Mouse (Mus musculus): ENCODE data around the gene Togaram2. TPM values are rescaled to one million over a fixed set of nuclear protein-coding genes. Genes with fewer than 3 reads are reported as not detected.

Gene Togaram2
- polyA plus RNA-seq, 1 experiment from 2014 or later, result 0.53 TPM

GRCm38 (mm10) chr17:71660390-71660789, 12.7 kb upstream of the Togaram2 start:
- H3K4me3 ChIP-seq, result no peak overlapping the region
- H3K27me3 ChIP-seq, result no peaks in the 10 kb centered on the region
- no peaks in the 10 kb centered on the region for H3K9me3 ChIP-seq
- H3K4me2 ChIP-seq, result no peak overlapping the region
- WGBS, result 59% methylated on average over 1 of the region's 1 CpGs
- peaks cover 20% of the 10 kb centered on the region for H3K36me3 ChIP-seq
- H3K27ac ChIP-seq, result no peak overlapping the region
- 0 out of 2 replicates have a peak, but pooled peaks cover 5% of the 10 kb centered on the region for H3K4me1 ChIP-seq (replicated peaks)
- no peak for ATAC-seq (ENCODE audit: low FRiP score)
- no peak overlapping the region for H3K9ac ChIP-seq

GRCm38 (mm10) chr17:71662751-71663250, 10.3 kb upstream of the Togaram2 start:
- WGBS, result 10% methylated on average over 21 of the region's 21 CpGs
- peaks cover 9% of the 10 kb centered on the region for H3K36me3 ChIP-seq
- H3K9ac ChIP-seq, result peak overlapping the region; percentile 60; the same call in 1 of the 2 replicates
- peak; percentile 89 for ATAC-seq (ENCODE audit: low FRiP score)
- H3K4me3 ChIP-seq, result peak overlapping the region; percentile 33
- no peaks in the 10 kb centered on the region for H3K9me3 ChIP-seq
- no peak overlapping the region for H3K27ac ChIP-seq
- H3K27me3 ChIP-seq, result no peaks in the 10 kb centered on the region
- H3K4me2 ChIP-seq, result peak overlapping the region; percentile 62
- H3K4me1 ChIP-seq (replicated peaks), result 0 out of 2 replicates have a peak, but pooled peaks cover 5% of the 10 kb centered on the region

GRCm38 (mm10) chr17:71663491-71663890, 9.6 kb upstream of the Togaram2 start:
- H3K27me3 ChIP-seq, result no peaks in the 10 kb centered on the region
- WGBS, result 86% methylated on average over 6 of the region's 6 CpGs
- no peak for ATAC-seq (ENCODE audit: low FRiP score)
- no peaks in the 10 kb centered on the region for H3K9me3 ChIP-seq
- H3K9ac ChIP-seq, result no peak overlapping the region
- no peak overlapping the region for H3K27ac ChIP-seq
- H3K4me1 ChIP-seq (replicated peaks), result 0 out of 2 replicates have a peak, but pooled peaks cover 5% of the 10 kb centered on the region
- no peak overlapping the region for H3K4me3 ChIP-seq
- H3K4me2 ChIP-seq, result no peak overlapping the region
- H3K36me3 ChIP-seq, result peaks cover 4% of the 10 kb centered on the region

GRCm38 (mm10) chr17:71664172-71664571, 8.9 kb upstream of the Togaram2 start:
- Histone ChIP-seq H3K27ac (no peak overlapping the region), H3K4me2 (no peak overlapping the region), H3K4me1 (replicated peaks) (0 out of 2 replicates have a peak, but pooled peaks cover 5% of the 10 kb centered on the region), H3K27me3 (no peaks in the 10 kb centered on the region), H3K9me3 (no peaks in the 10 kb centered on the region), H3K4me3 (no peak overlapping the region), H3K9ac (no peak overlapping the region), H3K36me3 (no peaks in the 10 kb centered on the region)
- WGBS, result 86% methylated on average over 1 of the region's 1 CpGs
- ATAC-seq (ENCODE audit: low FRiP score), result no peak

- 90% methylated on average over 4 of the region's 4 CpGs for WGBS
- Histone ChIP-seq H3K4me1 (replicated peaks) (0 out of 2 replicates have a peak, but pooled peaks cover 5% of the 10 kb centered on the region), H3K9ac (no peak overlapping the region), H3K4me2 (no peak overlapping the region), H3K4me3 (no peak overlapping the region), H3K36me3 (no peaks in the 10 kb centered on the region), H3K9me3 (no peaks in the 10 kb centered on the region), H3K27ac (no peak overlapping the region), H3K27me3 (no peaks in the 10 kb centered on the region)
- no peak for ATAC-seq (ENCODE audit: low FRiP score)
Observed at GRCm38 (mm10) chr17:71665201-71665600, 7.9 kb upstream of the Togaram2 start.

- no peaks in the 10 kb centered on the region for H3K9me3 ChIP-seq
- no peaks in the 10 kb centered on the region for H3K27me3 ChIP-seq
- H3K4me1 ChIP-seq (replicated peaks), result peaks cover 19% of the 10 kb centered on the region
- H3K4me3 ChIP-seq, result no peak overlapping the region
- H3K36me3 ChIP-seq, result no peaks in the 10 kb centered on the region
- no peak overlapping the region for H3K4me2 ChIP-seq
- H3K27ac ChIP-seq, result no peak overlapping the region
- no peak overlapping the region for H3K9ac ChIP-seq
- no peak for ATAC-seq (ENCODE audit: low FRiP score)
- 80% methylated on average over 5 of the region's 5 CpGs for WGBS
Observed at GRCm38 (mm10) chr17:71669511-71669910, 3.5 kb upstream of the Togaram2 start.

GRCm38 (mm10) chr17:71671840-71672546, 1.1 kb upstream of the Togaram2 start:
- no peak overlapping the region for H3K27ac ChIP-seq
- H3K4me3 ChIP-seq, result no peak overlapping the region
- H3K4me2 ChIP-seq, result no peak overlapping the region
- peaks cover 20% of the 10 kb centered on the region for H3K4me1 ChIP-seq (replicated peaks)
- H3K9ac ChIP-seq, result no peak overlapping the region
- H3K27me3 ChIP-seq, result no peaks in the 10 kb centered on the region
- H3K9me3 ChIP-seq, result no peaks in the 10 kb centered on the region
- ATAC-seq (ENCODE audit: low FRiP score), result no peak
- 53% methylated on average over 17 of the region's 17 CpGs for WGBS
- no peaks in the 10 kb centered on the region for H3K36me3 ChIP-seq

- no peak overlapping the region for H3K4me3 ChIP-seq
- no peak for ATAC-seq (ENCODE audit: low FRiP score)
- WGBS, result 60% methylated on average over 9 of the region's 9 CpGs
- no peaks in the 10 kb centered on the region for H3K27me3 ChIP-seq
- no peak overlapping the region for H3K9ac ChIP-seq
- peaks cover 20% of the 10 kb centered on the region for H3K4me1 ChIP-seq (replicated peaks)
- H3K36me3 ChIP-seq, result no peaks in the 10 kb centered on the region
- no peak overlapping the region for H3K27ac ChIP-seq
- no peak overlapping the region for H3K4me2 ChIP-seq
- H3K9me3 ChIP-seq, result no peaks in the 10 kb centered on the region
Observed at GRCm38 (mm10) chr17:71673936-71674335, 875 bp downstream of the Togaram2 start.

- Histone ChIP-seq H3K9ac (no peak overlapping the region), H3K4me1 (replicated peaks) (peaks cover 20% of the 10 kb centered on the region), H3K27ac (no peak overlapping the region), H3K4me3 (no peak overlapping the region), H3K27me3 (no peaks in the 10 kb centered on the region), H3K4me2 (no peak overlapping the region), H3K36me3 (no peaks in the 10 kb centered on the region), H3K9me3 (no peaks in the 10 kb centered on the region)
- 84% methylated on average over 18 of the region's 18 CpGs for WGBS
- ATAC-seq (ENCODE audit: low FRiP score), result no peak
Observed at GRCm38 (mm10) chr17:71674886-71675285, 1.8 kb downstream of the Togaram2 start.

- H3K36me3 ChIP-seq, result no peaks in the 10 kb centered on the region
- 88% methylated on average over 14 of the region's 14 CpGs for WGBS
- H3K4me2 ChIP-seq, result no peak overlapping the region
- H3K27ac ChIP-seq, result no peak overlapping the region
- H3K4me3 ChIP-seq, result no peak overlapping the region
- H3K9ac ChIP-seq, result no peak overlapping the region
- H3K9me3 ChIP-seq, result no peaks in the 10 kb centered on the region
- ATAC-seq (ENCODE audit: low FRiP score), result no peak
- no peaks in the 10 kb centered on the region for H3K27me3 ChIP-seq
- H3K4me1 ChIP-seq (replicated peaks), result peaks cover 6% of the 10 kb centered on the region; the same call in 1 of the 2 replicates
Observed at GRCm38 (mm10) chr17:71681666-71682065, 8.6 kb downstream of the Togaram2 start.

GRCm38 (mm10) chr17:71682379-71682778, 9.3 kb downstream of the Togaram2 start:
- no peaks in the 10 kb centered on the region for H3K36me3 ChIP-seq
- no peak overlapping the region for H3K4me3 ChIP-seq
- WGBS, result 94% methylated on average over 4 of the region's 4 CpGs
- no peak overlapping the region for H3K9ac ChIP-seq
- H3K27me3 ChIP-seq, result no peaks in the 10 kb centered on the region
- H3K27ac ChIP-seq, result no peak overlapping the region
- peaks cover 6% of the 10 kb centered on the region; the same call in 1 of the 2 replicates for H3K4me1 ChIP-seq (replicated peaks)
- H3K4me2 ChIP-seq, result no peak overlapping the region
- ATAC-seq (ENCODE audit: low FRiP score), result no peak
- no peaks in the 10 kb centered on the region for H3K9me3 ChIP-seq

- H3K27ac ChIP-seq, result no peak overlapping the region
- no peak for ATAC-seq (ENCODE audit: low FRiP score)
- 91% methylated on average over 6 of the region's 6 CpGs for WGBS
- H3K9me3 ChIP-seq, result no peaks in the 10 kb centered on the region
- peaks cover 6% of the 10 kb centered on the region; the same call in 1 of the 2 replicates for H3K4me1 ChIP-seq (replicated peaks)
- H3K9ac ChIP-seq, result no peak overlapping the region
- H3K36me3 ChIP-seq, result no peaks in the 10 kb centered on the region
- no peak overlapping the region for H3K4me3 ChIP-seq
- no peak overlapping the region for H3K4me2 ChIP-seq
- H3K27me3 ChIP-seq, result no peaks in the 10 kb centered on the region
Observed at GRCm38 (mm10) chr17:71683281-71683680, 10.2 kb downstream of the Togaram2 start.
